Mouse (Mus musculus) layer of hippocampus, postnatal 36 days (tissue): ENCODE data around the gene Kiss1. TPM values are rescaled to one million over a fixed set of nuclear protein-coding genes. Genes with fewer than 3 reads are reported as not detected.
"Not testable (repeated sequence)": the region's sequence is repeated elsewhere in the genome, so short reads cannot be mapped to it uniquely, and the experiment has no call there.

Source experiments
- DNase-seq, 2 experiments: peaks; one replicate each; pipeline ENCODE4 v3.0.0; 2022
- total RNA-seq, 2 experiments: library from RNA; stranded (reverse); gene quantifications; 2 replicates each; pipeline ENCODE4 v1.2.3; 2021

The Kiss1 gene
- total RNA-seq, 2 experiments from 2014 or later: not detected

DNA sequence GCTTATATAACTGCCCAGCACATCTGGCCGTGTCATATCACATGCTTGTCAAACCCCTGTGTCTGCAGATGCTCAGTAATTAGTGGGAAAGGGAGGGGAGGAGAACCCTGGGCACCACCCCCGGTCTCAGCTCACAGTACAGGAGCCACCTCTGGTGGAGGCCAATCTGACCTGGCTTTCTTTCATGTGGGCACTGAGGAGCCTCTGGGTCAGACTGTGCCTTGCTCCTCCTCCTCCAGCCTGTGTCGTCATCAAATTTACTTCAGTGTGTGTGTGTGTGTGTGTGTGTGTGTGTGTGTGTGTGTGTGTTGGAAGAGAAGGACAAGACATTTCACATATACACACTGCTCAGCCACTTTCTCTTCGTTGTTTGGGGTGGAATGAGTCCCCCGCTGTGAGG, 1.7 kb downstream of the Kiss1 start:
- no peak for DNase-seq

DNA sequence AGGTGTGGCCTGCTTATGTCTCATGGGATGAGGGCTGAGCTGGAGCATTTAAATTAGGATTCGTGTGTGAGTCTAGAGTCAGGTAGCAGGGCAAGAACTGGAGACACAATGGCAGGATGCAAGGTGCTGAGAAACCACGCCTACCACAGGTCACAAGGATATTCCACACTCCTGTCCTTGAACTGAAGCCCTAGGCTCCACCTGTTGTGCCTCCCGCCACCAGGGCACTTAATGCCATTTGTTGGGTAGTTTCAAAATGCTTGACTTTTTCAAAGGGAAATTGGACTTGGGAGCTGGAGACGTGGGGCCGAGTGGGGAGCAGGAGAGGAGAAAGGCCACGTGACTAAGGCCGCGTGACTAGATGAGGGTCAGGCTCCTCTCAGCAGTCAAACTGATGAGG, 4.3 kb downstream of the Kiss1 start:
- no peak for DNase-seq

DNA sequence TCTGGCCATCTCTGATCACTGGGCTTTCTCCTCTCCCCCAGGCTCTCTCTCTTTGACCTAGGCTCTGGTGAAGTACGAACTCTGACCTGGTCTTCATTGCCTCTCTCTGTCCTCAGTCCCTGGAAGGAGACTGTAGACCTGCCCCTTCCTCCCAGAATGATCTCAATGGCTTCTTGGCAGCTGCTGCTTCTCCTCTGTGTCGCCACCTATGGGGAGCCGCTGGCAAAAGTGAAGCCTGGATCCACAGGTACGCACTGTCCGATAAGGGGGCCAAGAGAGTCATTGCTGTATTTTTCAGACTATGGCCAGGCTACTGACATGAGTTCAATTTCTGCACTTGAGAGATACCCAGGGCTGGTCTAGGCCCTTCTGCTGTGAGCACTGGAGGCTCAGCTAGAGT, 5.4 kb downstream of the Kiss1 start:
- DNase-seq: no peak

DNA sequence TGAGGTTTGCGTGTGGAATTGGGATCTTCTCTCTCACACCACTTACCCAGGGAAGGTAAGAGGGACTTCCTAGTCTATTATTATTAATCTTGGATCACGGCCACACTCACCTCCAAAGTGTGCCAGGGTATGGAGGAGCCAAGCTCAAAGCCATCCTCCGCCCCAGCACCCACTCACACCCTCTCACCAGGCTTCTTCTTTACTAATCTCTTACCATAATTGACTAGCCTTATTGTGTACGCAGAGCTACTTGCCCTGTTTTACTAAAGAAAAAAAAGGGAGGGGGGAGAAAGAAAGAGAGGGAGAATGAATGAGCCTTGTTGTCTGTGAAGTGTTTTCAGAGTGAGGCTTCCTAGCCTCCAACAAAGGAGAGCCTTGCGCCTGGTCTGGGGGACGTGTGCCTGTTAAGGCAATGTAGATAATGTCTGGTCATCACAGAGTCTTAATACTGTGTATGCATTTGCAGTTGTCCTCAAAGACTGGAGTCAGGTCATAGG, 6.7 kb downstream of the Kiss1 start:
- DNase-seq: no peak

DNA sequence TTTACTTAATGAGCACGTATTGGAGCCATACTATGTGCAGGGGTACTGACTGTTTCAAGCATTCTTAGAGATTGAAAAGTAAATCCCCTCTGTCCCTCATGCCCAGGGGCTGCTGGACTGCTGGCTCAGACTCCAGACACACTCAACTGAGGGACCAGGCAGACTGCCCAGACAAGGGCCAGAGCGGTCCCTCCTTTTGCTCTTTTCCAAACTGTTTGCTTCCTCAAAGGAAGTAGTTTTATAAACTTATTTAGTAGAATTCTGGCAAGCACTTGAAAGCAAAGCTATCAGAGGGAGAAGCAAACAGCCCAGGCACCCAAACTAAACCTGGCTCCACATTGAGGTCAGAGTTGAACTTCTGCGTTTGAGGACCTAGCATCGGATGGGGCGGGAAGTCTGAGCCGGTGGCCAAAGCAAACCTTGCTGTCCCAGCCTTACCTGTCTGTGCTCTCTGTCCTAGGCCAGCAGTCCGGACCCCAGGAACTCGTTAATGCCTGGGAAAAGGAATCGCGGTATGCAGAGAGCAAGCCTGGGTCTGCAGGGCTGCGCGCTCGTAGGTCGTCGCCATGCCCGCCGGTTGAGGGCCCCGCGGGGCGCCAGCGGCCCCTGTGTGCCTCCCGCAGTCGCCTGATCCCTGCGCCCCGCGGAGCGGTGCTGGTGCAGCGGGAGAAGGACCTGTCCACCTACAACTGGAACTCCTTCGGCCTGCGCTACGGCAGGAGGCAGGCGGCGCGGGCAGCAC, 7.4 kb downstream of the Kiss1 start:
- no peak for DNase-seq

DNA sequence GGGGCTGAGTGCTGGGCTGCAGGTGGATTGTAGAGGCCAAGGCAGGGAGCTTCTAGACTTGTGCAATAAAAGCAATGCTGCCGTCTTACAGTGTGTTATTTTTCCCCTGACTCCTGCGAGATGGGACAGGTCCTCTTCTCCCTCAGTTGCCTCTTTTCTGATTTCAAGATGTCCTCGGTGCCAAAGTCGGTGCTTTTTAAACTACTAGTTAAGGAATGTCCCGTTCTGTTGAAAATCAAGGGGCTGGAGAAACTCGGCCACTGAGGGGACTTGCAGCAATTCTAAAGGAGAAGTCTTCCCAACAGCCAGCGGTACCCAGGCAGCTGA, 7.9 kb downstream of the Kiss1 start:
- DNase-seq: no peak

DNA sequence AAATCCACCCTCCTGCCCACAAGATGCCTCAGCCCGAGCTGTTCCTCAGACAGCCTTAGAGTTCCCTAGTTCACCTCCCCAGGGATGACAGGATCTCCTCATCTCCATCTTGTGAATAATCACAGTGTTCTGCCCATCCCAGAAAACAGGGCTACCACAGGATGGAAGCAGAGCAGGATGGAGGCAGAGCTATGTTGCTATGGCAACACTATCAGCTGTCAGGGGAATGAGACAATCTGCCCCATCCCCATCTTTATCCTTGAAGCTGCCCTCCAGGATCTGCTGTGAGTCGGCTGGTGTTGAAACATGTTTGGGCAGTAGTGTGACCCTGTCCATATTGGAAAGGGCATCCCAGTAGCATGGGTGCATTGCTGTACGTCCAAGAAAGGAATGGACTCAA, 9.5 kb downstream of the Kiss1 start:
- no peak for DNase-seq

DNA sequence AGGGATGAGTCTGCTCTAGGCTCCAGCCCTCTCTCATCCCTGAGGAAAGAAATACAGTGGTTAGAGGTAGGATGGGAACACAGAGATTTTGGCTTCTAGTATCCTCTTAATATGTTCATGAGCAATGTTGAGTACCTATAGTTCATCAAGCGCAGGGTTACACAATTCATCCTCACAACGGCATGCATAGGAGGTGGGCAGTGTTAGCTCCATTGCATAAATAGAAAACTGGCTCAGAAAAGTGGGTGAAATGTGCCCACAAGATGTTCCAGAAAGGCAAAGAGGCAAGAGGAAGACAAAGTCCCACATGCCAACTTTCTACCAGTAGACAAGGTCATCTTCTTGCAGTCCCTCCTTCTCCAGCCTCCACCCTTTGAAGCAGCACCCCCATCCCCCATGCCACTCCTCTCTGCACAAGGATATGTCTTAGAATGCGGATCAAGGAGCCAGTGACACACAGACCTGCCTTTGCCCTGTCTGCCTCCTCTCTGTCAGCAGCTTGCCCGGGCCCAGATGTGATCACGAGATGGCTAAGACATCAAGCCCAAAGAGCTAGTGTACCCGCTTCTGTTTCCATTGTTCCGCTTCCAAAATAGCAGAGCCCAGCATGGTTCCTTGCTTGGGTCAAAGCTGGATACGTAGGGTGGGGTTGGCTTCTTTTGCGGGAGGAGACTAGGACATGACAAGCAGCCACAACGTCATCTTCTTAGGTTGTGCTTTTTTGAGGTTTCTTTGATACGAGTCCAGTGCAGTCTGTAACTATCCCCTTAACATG, 11.2 kb downstream of the Kiss1 start:
- DNase-seq: no peak

DNA sequence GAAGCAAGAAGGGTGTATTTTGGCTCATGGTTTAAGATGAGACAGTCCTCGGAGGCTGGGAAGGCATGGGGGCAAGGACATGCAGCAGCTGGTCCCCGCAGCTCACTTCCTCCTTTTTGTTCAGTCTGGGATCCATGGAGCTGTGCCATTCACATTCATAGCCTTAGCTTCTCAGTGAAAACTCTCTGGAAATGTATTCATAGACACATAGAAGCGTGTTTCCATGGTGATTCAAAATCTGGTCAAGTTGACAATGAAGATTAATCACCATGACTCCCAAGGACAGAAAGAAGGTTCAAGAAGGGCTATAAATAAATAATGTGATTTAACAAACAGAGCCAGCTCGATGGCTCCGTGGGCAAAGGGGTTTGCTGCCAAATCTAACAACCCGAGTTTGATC, 12.3 kb downstream of the Kiss1 start:
- no peak for DNase-seq

DNA sequence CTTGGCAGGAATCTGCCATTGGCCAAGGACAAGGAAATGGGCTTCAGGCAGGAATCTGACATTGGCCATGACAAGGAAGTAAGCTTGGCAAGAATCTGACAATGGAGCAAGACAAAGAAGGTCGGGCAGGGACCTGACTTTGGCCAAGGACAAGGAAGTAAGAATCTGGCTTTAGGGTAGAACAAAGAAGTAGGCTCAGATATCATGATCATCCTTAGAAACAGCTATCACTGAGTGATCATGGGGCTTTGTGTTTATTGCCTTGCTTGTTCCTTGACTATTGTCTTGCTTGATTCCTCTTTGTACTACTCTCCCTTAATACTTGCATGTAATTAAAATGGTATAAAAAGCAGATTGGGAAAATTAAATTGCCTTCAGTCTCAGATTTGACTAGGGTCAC, 18.7 kb downstream of the Kiss1 start:
- not testable (repeated sequence) for DNase-seq

DNA sequence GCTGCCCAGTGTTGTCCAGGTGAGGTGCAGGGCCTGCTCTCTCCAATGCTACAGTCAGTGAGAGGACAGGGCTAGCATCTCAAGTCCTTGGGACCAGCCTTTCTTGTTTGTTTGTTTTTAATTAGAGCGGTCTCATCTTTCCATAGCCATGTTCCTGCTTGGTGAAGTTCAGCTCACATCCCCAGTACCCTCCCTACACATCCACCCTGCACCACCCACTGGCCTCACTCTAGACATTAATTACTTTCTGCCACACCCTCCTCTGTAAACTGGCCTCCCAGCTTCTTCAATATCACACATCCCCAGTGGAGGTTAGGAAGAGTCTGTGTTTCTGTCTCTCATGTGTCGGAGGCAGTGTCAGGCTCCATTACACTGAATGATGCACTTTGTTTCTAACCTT, 22.7 kb downstream of the Kiss1 start:
- DNase-seq: no peak

DNA sequence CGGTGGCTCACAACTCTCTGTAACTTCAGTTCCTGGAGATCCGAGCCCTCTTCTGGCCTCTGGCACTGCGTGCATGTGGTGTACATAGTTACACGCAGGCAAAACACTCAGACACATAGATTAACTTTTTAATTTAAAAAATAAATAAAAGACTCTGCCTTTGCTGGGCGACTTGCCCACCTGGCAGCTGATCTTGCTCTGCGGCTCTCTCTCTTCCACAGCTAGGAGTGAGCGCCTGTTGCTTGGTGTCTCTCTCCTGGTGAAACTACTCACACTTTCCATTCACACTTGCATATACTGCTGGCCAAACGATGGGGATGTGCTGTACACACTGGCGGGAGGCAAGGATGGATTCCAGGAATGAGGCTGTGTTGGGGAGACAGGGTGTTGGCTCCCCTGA, 24.9 kb downstream of the Kiss1 start:
- no peak for DNase-seq

DNA sequence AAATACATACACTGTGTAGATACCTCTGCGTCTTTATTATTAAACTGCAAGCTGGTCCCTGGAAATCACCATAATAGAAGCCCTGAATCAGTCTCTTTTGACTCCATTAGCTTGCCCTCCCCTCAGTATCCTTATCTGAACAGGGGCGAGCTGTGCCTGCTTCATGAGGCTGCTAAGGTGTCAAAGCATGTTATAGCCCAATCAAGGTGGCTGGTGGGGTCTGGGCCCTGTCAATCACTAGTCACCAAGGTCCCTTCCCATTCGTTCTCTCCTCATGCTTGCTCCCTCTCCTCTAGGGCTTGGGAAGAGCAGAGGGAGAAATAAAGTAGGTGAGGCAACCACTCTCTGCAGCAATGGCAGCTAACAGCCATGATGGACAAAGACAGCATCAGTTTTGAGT, 25.6 kb downstream of the Kiss1 start:
- DNase-seq: no peak

DNA sequence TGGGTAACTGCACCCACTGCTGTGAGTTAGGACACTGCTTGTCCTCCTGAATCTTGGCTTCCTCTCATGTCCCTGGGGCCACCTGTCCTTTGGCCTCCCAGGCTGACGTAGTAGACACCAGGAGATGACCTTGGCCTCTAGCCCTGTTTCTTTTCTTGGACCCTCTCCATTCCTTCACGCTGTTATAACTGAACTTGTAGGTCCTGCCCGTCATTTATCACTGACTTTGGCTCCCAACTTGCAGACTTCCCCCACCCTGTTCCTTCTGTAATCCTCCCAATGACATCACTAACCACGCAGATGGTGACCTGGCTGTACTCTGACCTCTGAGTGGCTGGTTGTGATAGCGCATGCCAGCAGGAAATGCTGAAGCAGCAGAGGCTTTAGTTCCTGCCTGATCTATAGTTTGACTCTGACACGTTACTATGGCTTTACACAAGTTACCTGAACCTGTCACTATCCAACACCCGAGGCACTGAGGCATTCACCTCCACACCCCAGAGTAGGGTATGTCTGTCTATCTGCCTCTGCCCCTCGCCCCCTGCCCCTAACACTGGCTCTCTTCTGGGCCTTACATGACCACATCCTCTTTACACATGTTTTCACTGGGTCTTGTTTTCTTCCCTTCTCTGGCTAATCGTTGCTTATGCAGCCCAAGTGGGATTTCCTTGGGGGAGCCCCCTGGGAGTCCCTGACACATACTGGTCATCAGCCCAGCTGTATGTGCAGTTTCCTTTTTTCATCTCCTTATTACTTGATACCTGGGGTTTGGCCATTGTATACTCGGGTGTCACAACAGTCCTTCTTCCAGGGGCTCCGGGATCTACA, 26.2 kb downstream of the Kiss1 start:
- DNase-seq: no peak

DNA sequence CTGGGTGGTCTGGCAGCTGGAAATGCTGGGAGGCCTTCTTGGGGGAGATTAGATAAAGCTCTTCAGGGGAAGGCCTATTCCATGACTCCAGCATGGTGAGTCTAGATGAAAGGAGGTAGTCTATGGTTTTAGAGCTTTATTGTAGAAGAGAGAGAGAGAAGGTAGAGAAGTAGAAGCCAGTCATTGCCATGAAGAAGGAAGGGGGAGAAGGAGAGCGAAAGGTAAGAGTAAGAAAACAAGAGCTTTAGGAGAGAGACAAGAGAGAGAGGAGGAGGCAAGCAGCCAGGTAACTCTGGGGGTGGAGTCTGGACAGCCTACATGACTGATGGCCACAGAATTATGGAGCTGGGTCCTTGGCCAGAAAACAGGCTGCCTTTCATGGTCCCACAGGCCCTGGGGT, 28.5 kb downstream of the Kiss1 start, which contains the start of gene Ren1:
TSS of gene Ren1 (plus strand) at position 301 of the 400 bp plus-strand sequence.
- no peak for DNase-seq

DNA sequence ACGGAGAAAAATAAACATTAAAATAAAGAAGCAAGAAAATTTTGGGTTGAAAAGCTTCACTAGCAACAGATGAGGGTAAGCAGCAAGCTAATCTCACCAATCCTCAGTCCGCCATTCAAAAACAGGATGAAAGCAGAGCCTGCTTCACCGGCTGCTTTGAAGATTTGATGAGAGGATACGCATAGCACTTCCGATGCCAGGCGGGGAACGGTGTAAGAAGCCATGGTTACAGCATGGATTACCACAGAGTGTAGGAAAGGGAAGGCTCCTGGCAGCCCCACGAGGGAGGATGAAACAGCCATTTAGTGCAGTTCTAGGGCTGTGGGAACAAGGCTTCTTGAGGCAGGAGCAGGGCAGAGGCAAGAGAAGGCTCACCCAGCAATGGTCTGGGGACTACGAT, 30.1 kb downstream of the Kiss1 start:
- no peak for DNase-seq

DNA sequence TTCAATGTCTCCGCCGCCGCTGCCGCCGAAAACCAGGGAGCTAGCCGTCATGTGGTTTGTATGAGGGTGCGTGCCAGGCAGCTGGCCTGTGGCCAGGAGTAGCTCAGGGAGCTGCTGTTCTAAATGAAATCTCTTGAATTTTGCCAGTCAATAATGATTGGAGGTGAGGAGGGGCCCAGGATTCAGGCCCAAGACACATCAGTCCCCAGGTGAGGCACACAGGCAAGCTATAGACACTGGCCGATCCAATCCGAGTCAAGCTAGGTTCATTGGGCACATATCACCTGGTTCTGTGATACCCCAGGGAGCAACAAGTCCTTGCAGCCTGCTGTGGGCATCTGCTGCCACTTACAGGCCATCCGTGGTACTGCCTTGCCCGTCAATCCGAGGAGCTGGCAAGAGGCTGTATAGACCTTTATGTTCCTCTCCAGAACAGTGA, 31.7 kb downstream of the Kiss1 start:
- DNase-seq: peak; percentile 84 to 85

DNA sequence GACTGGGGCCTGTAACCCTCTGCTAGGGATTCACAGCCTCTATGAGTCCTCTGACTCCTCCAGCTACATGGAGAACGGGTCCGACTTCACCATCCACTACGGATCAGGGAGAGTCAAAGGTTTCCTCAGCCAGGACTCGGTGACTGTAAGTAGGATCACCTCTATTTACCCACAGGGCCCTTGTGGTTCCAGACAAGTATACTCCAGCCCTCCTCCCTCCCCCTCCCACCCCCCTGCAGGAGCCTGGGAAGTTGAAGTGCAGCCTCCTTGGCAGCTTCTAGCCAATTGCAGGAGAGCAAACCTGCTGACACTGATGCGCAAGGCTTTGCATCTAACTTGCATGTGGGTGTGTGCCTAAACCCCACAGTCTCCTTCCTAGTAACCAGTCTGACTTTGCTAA, 33.8 kb downstream of the Kiss1 start:
- DNase-seq: no peak

DNA sequence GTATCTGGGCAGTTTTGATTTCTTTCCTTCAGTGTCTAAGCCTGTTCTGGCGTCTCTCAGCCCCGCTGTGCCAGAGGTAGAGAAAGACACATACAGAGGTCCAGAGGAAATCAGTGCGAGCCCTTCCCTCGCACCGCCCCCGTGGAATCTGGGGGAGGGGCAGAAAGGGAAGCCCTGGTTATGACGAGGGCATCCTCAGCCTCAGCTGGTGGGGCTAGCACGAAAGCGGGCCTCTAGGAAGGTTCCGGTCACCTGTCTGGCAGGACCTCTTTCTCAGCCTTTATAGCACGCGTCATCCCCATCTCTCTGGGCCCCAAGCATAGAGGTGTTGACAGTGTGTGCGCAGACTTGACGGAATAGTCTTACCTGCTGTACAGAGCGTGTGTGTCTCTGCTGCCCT, 34.2 kb downstream of the Kiss1 start:
- no peak for DNase-seq

DNA sequence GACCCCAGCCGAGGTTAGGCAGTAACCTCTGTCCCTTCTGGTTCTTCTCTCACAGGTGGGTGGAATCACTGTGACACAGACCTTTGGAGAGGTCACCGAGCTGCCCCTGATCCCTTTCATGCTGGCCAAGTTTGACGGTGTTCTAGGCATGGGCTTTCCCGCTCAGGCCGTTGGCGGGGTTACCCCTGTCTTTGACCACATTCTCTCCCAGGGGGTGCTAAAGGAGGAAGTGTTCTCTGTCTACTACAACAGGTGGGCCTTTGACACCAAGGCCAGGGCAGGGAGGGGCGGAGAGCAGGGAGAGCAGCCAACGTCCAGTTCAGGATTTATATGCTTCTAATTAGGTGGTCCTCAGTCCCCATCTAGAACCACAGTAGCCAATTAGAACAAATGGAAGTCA, 34.7 kb downstream of the Kiss1 start:
- no peak for DNase-seq

DNA sequence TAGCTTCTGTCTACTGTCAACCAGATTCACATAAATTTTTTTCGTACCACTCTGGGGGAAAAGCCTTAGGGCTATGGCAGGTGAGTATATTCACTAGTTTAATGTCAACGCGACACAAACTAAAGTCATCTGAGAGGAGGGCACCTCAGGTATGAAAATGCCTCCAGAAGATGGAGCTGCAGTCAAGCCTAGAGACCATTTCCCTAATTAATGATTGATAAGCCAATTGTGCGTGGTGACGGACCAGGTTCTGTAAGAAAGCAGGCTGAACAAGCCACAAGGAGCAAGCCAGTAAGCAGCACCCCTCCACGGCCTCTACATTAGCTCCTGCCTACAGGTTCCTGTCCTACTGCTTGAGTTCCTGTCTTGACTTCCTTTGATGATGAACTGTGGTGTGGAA, 39.3 kb downstream of the Kiss1 start:
- no peak for DNase-seq

DNA sequence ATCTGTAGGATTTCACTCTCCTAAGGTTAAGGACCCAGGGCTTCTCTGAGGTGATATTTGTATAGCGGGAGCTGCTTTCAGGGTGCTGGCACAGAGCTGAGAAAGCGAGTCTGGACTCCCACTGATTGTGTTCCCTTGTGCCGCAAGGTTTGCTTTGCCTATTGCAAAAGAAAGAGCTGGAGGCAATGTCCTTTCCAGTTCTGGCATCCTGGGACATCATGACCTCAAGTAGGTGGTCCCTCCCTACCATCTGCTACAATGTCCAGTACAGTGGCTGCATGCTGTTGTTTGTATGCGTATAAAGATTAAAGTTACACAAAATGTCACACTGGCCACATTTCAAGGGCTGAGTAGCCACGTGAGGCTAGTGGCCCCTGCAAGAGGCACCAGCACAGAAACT, 40.4 kb downstream of the Kiss1 start:
- no peak for DNase-seq
